Mouse (Mus musculus): ENCODE data around the gene Trip4.

- TF ChIP-seq POLR2A (IDR thresholded peaks at IDR 0.05; ENCODE audit: low read depth, low read length), result no peak
- no peak for TF ChIP-seq CTCF (IDR thresholded peaks at IDR 0.05; ENCODE audit: extremely low read depth, insufficient read depth, insufficient read length, insufficient replicate concordance)
These were observed 42.5 kb upstream of the Trip4 start for GRCm38 (mm10) chr9:65951082-65951587.

Data from spleen, adult 2 months (tissue).